Mouse (Mus musculus) G1E (cell line): ENCODE data around the gene Phf23. TPM values are rescaled to one million over a fixed set of nuclear protein-coding genes. Genes with fewer than 3 reads are reported as not detected.
A peak's percentile ranks its signal among the peaks of the same experiment; 100 is the strongest.

ENCODE experiments used
- ATAC-seq: 2 replicates; pipeline ENCODE4 v1.8.0; 2016; ENCODE audit warnings: mild to moderate bottlenecking; ENCODE audit not compliant: insufficient number of reproducible peaks, poor library complexity, low FRiP score, severe bottlenecking; ENCODE audit errors: extremely low read depth
- DNase-seq: peaks from one replicate; pipeline ENCODE4 v3.0.0; 2012; ENCODE audit warnings: low spot score
- H3K27me3 ChIP-seq: 2 replicates; pipeline ENCODE4 v1.6.1; 2012; ENCODE audit warnings: mild to moderate bottlenecking, low read length, inconsistent platforms; ENCODE audit not compliant: insufficient read depth
- H3K36me3 ChIP-seq: replicated peaks from 2 replicates; pipeline ENCODE3; 2012; ENCODE audit warnings: mild to moderate bottlenecking, inconsistent platforms
- H3K4me1 ChIP-seq: 2 replicates; pipeline ENCODE4 v1.6.1; 2012; ENCODE audit warnings: low read depth, low read length, inconsistent platforms, mixed read lengths; ENCODE audit not compliant: insufficient read depth
- H3K4me3 ChIP-seq: 2 replicates; pipeline ENCODE4 v1.5.1; 2012; ENCODE audit warnings: low read depth, mild to moderate bottlenecking, inconsistent platforms, low read length, moderate library complexity, mixed read lengths
- H3K9me3 ChIP-seq: replicated peaks from 2 replicates; pipeline ENCODE4 v1.6.1; 2012; ENCODE audit warnings: inconsistent platforms
- CTCF ChIP-seq: IDR thresholded peaks from 2 replicates; pipeline ENCODE4 v1.5.1; 2012; ENCODE audit warnings: low read depth, low read length, inconsistent platforms, mixed read lengths
- GATA1 ChIP-seq: IDR thresholded peaks from 2 replicates; pipeline ENCODE4 v1.6.1; 2012; ENCODE audit warnings: borderline replicate concordance, low read length, inconsistent platforms, mixed read lengths
- GATA2 ChIP-seq: IDR thresholded peaks from 2 replicates; pipeline ENCODE4 v1.6.1; 2012; ENCODE audit warnings: low read depth, low read length, inconsistent platforms, borderline replicate concordance
- POLR2AphosphoS5 ChIP-seq: IDR thresholded peaks from 2 replicates; pipeline ENCODE4 v1.6.1; 2012; ENCODE audit warnings: low read depth, low read length, inconsistent platforms; ENCODE audit not compliant: insufficient replicate concordance
- TAL1 ChIP-seq: conservative IDR thresholded peaks from 2 replicates; pipeline ENCODE4 v1.6.1; 2012; ENCODE audit warnings: low read depth, low read length, inconsistent platforms, mixed read lengths
- polyA plus RNA-seq: library from polyadenylated mRNA; stranded (reverse); fragments of >175 nt; gene quantifications from 2 replicates; pipeline ENCODE4 v1.2.3, GENCODE M21; 2012
- total RNA-seq, 2 experiments: library from RNA; stranded (forward) in 1 of 2; stranded (reverse) in 1 of 2; fragments of 200-1000 nt in 1 of 2; fragments of >200 nt in 1 of 2; fragmentation: Nextera tagmentation in 1 of 2; gene quantifications; 2 replicates each; pipeline ENCODE4 v1.2.3; 2014 to 2017

Phf23 gene
- total RNA-seq (2014; fragmentation: Nextera tagmentation) (47.0 and 56.4 TPM in 2 replicates), total RNA-seq (2017) (84.0 and 84.4 TPM in 2 replicates), polyA plus RNA-seq (92.1 and 95.5 TPM in 2 replicates)

DNA sequence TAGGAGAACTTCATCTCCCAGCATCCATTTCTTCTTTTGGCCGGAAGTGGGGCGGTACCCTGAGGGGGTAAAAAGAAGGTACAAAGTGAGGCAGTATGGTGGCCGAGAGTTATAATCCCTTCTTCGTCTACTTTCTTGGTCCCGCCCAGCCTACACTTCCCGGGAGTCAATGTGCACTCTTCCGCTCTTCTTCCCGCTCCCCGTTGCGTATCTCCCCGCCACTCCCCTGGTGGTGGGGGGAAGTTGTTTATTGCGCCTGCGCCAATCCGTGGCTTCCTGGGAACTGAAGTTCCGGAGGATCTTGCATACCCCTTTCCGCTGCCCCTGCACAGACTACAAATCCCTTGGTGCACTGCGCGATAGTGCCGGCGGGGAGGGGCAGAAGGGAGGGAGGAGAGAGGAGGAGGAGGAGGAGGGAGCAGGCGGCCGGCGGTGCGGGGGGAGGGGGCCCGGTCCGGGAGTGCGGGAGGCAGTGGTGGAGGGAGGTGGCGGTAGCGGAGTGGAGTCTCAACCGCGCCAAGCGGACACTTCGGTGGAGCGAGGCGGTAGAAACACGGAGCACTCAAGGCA is at the start of gene Phf23:
Gene Phf23, plus strand, starts transcription at position 387 of the 570 bp plus-strand sequence.
- H3K36me3 ChIP-seq, result peaks cover 57% of the 10 kb centered on the region

DNA sequence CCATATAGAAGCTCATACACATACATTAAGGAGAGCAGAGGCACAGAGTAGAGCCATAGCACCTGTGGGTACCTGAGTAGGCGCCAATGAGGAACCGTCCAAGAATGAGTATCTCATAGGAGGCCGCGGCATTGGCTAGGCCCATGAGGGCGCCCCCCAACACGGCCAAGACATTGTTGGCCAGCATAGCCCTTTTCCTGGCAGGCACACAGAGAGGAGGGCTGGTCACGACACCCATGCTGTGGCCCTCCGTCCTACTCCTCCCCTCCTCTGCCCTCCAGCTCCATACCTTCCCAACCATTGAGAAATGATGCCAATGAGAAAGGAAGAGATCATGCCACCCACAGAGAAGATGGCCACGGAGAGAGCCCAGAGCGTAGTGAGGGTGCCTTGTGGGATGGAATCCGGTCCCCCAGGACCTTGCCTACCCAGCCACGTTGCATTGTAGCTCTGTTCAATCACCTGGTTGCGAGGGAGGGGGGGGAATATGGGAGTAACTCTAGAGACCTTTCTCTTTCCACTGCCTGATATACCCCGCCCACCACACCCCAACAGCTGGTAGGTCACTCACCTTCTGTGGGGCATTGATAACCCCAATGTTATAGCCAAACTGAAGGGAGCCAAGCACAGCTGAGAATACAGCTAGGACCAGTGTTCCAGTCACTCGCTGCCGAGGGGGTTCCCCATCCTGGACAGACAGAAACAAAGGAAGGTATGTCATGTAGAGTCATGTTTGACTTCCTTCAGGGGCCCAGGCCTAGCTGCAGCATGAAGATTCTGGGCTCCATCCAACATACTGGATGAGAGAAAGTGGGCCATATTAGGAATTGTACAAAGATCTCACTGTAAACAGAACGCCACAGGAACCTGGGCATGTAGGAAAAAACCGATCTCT is 49.3 kb upstream of the Phf23 start:
- ATAC-seq (no peak), DNase-seq (no peak)
- peaks cover 56% of the 10 kb centered on the region for H3K27me3 ChIP-seq
- H3K4me3 ChIP-seq, result 0 out of 2 replicates have a peak overlapping the region, but pooled peaks have one; percentile 20
- H3K4me1 ChIP-seq, result peaks cover 41% of the 10 kb centered on the region
- no peaks in the 10 kb centered on the region for H3K9me3 ChIP-seq
- TF ChIP-seq GATA1 (no peak), CTCF (no peak)
- no peaks in the 10 kb centered on the region for H3K36me3 ChIP-seq

More for the DNA sequence above, at the start of gene Phf23:
- TF ChIP-seq GATA2 (no peak), TAL1 (no peak), GATA1 (no peak), POLR2AphosphoS5 (no peak), CTCF (no peak)
- Histone ChIP-seq H3K9me3 (no peaks in the 10 kb centered on the region), H3K4me3 (peak within 1 kb of the TSS; percentile 98), H3K27me3 (no peaks in the 10 kb centered on the region), H3K4me1 (peaks cover 64% of the 10 kb centered on the region)
- ATAC-seq (peak; percentile 70), DNase-seq (peak; percentile 80)

DNA sequence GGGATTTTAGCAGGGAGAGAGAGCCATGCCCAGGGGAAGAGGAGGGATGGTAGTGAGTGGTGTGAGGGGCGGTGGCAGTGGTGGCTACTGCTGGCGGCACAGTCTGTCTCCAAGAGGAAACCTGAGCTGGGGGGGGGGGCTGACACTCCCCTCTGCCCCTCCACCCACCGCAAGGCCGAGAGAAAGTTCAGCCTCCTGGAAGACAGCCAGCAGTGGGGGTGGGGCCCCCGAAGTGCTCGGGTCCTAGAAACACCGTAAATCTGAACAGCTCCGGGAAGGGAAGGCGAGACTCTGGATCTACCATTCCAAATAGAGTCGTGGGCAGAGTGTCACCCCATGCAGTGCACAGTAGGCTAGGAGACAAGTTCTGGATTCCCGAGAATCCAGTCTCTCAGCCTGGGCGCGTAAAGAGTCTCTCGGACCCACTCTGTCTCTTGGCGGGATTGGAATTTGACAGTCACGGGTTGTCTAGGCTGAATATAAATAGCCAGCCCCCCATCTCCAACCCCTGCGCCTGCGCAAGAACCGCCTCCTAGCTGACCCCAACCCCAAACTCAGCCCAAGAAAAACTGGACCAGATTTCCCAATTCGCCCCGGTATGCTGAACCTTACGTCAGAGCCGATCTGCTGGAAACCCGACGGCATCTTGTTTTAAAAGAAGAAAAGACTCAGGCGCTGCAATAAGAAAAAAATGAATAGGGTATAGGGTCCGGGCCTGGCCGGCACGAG is 48.1 kb upstream of the Phf23 start:
- H3K9me3 ChIP-seq, result no peaks in the 10 kb centered on the region
- H3K4me1 ChIP-seq, result peaks cover 41% of the 10 kb centered on the region
- DNase-seq (no peak), ATAC-seq (no peak)
- H3K27me3 ChIP-seq, result peaks cover 58% of the 10 kb centered on the region
- no peaks in the 10 kb centered on the region for H3K36me3 ChIP-seq
- TF ChIP-seq POLR2AphosphoS5, result no peak
- TF ChIP-seq GATA1, result no peak
- no peak for TF ChIP-seq TAL1
- TF ChIP-seq GATA2, result no peak
- no peak for TF ChIP-seq CTCF
- peak overlapping the region; percentile 68; the same call in 1 of the 2 replicates for H3K4me3 ChIP-seq

DNA sequence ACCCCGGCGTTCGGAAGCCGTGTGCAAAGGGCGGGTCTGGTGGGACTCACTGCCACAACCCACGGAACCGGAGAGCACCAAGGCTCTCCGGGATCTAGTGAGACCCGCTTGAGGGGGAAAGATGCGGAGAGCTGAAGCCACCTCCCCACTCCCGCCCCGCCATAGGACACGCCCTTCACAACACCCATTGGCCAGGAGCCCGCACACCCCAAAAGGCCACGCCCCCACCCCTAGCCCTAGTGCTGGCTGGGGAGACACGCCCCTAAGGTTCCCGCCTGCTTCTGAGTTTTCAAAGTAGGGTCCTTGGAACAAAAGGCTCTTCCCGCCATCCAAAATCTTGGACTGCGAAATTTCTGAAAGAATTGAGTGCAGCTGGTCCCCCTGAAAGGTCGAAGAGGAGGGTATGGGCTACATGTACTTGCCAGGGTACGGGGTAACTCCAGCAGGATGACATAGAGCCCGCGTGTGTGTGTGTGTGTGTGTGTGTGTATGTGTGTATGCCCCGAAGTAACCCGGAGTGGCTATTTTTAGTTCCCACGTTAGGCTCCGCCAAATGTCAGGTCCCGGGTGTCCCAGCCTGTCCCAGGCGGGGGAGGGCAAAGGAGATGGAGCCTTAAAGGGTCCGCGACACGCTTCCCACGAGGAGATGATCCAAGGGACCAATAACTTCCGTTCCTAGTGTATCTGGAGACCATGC is 47.4 kb upstream of the Phf23 start, which contains the start of gene Slc2a4:
Gene Slc2a4, minus strand, starts transcription at position 123 of the 697 bp plus-strand sequence.
- DNase-seq, result peak; percentile 98
- Histone ChIP-seq H3K4me3 (peak within 1 kb of the TSS; percentile 68; the same call in 1 of the 2 replicates), H3K4me1 (peaks cover 45% of the 10 kb centered on the region), H3K36me3 (no peaks in the 10 kb centered on the region), H3K27me3 (peaks cover 55% of the 10 kb centered on the region), H3K9me3 (no peaks in the 10 kb centered on the region)
- peak; percentile 92 for ATAC-seq
- no peak for TF ChIP-seq CTCF
- TF ChIP-seq GATA1, result no peak

DNA sequence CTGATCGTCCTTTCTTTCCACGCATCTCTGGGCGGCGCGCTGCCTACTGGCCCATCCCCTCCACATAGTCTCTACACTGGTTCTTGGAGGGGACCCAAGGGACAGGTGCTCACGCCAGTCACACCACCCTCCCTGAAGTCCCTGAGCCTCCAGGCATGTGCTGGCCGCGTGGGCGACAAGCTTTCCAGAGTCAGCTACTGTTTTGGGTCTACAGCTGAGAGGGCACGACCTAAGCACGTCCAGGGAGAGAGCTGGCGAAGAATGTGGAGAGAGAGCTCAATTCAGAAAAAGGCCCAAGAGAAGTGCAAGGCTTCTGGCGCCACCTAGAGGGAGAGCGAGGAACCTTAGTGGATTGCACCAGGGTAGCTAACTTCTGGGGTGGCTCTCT is 46.8 kb upstream of the Phf23 start:
- Histone ChIP-seq H3K36me3 (no peaks in the 10 kb centered on the region), H3K9me3 (no peaks in the 10 kb centered on the region), H3K4me1 (peaks cover 50% of the 10 kb centered on the region), H3K4me3 (peak overlapping the region; percentile 68; the same call in 1 of the 2 replicates), H3K27me3 (peaks cover 54% of the 10 kb centered on the region)
- TF ChIP-seq GATA1 (no peak), CTCF (peak; percentile 95)
- ATAC-seq (peak; percentile 25; the same call in 1 of the 2 replicates), DNase-seq (peak; percentile 74)
